Mouse (Mus musculus) brain, embryonic 14.5 days (tissue): Measurements from ENCODE around the gene Sh2b1. TPM values are rescaled to one million over a fixed set of nuclear protein-coding genes. Genes with fewer than 3 reads are reported as not detected.

Experiments
- DNase-seq: peaks from one replicate; pipeline ENCODE4 v3.0.0-alpha.2; 2011; ENCODE audit warnings: low read depth
- CTCF ChIP-seq: fragments of 200-500 bp; IDR thresholded peaks from 2 replicates; pipeline ENCODE4 v1.5.1; 2012; ENCODE audit warnings: inconsistent platforms, mild to moderate bottlenecking, moderate library complexity, borderline replicate concordance; ENCODE audit not compliant: insufficient read depth, insufficient read length; ENCODE audit errors: extremely low read depth
- POLR2A ChIP-seq: fragments of 200-500 bp; IDR thresholded peaks from 2 replicates; pipeline ENCODE4 v1.6.1; 2012; ENCODE audit warnings: mild to moderate bottlenecking, inconsistent platforms, borderline replicate concordance; ENCODE audit not compliant: poor library complexity, insufficient read depth, insufficient read length, severe bottlenecking; ENCODE audit errors: extremely low read depth
- polyA plus RNA-seq: library from polyadenylated mRNA; depleted of rRNA; stranded (reverse); fragments of >200 nt; gene quantifications from 2 replicates; pipeline ENCODE4 v1.2.3, GENCODE M21; 2012

The Sh2b1 gene
- polyA plus RNA-seq, 1 experiment = 83.6 TPM

DNA sequence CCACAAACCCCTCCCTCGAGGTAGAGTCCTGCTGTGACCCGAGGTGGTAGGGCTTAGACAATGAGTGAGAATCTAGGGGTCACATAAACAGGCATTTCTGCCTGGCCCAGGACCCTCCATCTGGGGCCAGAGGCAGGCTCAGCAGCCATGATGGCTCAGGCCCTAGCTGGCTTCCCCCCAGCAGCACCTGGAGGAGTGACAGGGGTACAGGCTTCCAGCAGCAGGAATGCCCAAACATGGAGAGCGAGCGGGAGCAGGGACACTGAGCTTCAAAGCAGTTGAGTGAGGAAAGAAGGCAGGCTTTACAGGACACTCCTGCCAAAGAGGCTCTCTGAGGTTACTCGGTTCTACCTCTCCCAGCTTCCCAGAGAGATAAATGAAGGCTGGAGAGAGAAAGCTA is 10.4 kb downstream of the Sh2b1 start:
- no peak for TF ChIP-seq CTCF
- no peak for TF ChIP-seq POLR2A
- no peak for DNase-seq

DNA sequence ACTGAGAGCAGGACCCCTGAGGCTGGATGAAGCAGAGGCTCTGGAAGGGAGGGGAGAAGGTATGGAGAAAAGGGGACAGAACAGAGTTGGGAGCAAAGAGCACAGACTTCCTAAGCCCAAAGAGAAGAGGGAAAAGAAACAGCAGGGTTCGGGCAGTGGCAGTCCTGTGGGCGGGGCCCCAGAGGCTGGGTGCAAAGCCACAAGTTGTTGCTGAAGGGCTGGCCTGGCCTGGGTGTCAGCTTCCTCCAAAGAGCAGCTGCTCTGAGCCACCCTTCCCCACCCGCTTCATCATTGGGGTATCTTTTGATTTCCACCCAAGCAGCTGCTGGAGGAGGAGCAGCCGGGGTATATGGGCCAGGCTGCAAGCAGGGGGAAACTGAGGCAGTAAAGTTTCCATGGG is 11.1 kb downstream of the Sh2b1 start:
- TF ChIP-seq CTCF = no peak
- TF ChIP-seq POLR2A = no peak
- no peak for DNase-seq

DNA sequence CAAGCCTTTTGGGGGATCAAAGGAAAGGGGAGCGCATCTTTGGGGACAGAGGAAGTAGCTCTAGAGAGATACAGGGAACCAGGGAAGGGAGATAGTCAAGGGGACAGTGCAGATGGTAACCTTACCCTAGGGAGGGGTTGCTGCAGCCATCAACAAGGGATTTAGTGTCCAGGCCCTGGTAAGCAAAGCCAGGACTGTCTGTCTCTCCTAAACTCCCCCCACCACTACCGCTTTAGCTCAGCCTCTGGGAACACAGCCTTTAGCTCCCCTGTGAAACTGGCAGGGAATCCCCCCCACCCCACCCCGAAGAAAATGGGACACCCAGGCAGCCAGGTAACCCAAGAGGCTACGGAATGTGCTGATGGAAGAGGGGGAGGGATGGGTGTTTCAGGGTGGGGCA is 11.7 kb downstream of the Sh2b1 start:
- TF ChIP-seq CTCF (no peak), POLR2A (no peak)
- no peak for DNase-seq

DNA sequence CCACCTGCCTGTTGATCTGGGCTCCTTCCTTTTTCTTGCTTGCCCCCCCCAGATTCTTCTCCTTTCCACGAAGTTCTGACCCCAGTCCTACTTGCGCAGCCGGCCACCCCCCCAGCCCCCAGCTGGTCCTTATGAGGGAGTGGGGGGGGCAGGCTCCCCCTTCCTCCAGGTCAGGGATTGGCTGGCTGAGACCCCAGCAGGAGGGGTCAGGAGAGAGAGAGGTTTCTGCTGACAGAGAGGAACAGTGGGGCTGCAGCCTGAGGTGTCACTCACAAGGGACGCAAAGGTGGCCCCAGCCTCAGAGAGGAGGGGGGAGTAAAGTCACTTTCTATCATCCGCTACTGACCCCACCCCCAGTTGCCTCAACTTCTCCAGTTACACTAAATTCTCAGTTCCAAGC is 12.2 kb downstream of the Sh2b1 start, which contains the start of gene Atp2a1:
TSS of gene Atp2a1 (minus strand) at position 105 of the 400 bp plus-strand sequence.
- TF ChIP-seq POLR2A (no peak), CTCF (no peak)

DNA sequence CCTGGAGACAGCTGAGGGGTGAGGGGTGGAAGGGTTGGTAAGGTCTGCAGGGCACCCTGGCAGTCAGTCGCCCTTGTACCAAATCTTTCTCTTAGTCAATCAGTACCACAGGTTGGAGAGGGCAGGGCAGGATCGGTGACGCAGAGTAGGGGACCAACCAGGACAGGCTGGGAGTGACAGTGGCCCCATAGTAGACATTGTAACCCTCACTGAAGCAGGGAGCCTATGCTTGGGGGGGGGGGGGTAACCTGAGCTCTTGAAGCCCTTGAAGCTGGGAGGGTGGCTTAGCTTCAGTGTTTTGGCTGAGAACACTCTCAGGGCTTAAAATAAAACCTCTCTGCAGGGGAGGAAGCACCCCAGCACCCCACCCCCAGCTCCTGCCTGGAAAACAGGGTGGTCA is 13.6 kb downstream of the Sh2b1 start:
- TF ChIP-seq CTCF = no peak
- TF ChIP-seq POLR2A = no peak
- no peak for DNase-seq

More for the DNA sequence above, 12.2 kb downstream of the Sh2b1 start, which contains the start of gene Atp2a1:
- DNase-seq = no peak

DNA sequence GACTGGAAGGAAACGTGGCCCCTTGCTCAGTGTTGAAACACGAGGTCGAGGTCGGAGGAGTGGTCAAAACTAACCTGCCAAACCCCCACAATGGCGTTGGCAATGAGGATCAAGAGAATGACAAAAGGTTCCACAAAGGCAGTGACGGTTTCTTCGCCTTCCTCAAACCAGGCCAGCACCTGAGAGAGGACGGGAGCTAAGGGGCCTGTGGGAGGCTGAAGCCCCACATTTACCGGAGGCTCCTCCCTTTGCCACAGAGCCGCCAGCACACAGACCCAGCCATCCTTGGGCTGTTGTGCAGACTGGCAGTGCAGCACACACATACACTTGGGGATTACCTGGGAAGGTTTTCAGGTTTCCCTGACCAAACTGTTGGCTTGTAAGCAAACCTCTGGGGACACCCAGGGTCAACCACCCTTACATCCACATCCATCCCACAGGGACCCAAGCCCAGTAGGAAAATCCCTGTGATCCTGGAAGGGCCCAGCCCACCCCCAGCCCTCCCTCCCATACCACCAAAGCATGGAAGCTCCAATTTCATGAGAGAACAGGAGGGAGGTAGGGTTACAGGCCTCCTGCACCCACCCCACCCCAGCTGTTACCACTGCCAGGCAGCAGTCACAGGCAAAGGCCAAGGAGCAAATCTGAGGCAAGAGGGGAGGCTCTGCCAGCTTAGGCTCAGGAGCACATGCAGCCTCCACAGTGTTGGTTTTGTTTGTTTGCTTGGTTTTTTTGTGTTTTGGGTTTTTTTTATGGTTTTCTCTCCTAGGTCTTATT is 14.4 kb downstream of the Sh2b1 start:
- TF ChIP-seq POLR2A (no peak), CTCF (no peak)
- no peak for DNase-seq

DNA sequence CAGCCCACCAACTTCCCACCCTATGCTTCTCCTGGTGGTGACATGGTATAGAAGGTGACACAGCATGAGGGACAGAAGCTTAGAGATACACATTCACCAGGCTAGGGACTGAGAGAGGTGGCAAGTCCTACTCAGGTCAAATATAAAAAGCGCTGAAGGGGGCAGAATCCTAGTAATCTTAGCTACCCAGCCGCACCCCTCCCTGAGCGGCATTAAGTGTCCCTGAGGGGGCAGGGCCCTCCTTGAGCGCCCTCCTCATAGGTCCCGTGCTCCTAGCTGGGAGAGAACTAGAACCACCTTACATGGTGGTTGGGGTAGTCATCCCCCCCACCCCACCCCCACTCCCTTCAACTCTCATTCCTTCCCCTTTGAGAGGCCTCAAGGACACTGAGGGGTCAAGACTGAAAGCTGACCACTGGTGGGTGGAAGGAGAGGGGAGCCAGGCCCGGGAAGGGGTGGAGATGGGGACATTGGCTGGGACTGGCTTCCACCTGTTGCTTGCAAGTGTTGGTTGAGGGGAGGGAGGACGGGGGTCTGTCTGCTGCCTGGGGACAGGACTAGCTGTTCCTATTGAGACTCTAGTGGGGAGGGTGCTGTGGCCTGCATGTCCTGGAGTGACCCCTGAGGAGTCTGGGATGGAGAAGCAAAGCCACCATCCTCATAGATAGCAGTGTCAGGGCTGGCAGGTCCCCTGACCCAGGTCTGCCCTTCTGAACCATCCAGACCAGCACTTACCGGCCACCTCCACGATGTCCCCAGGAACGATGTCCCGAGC is 16.2 kb downstream of the Sh2b1 start:
- TF ChIP-seq CTCF (no peak), POLR2A (no peak)
- DNase-seq = no peak

DNA sequence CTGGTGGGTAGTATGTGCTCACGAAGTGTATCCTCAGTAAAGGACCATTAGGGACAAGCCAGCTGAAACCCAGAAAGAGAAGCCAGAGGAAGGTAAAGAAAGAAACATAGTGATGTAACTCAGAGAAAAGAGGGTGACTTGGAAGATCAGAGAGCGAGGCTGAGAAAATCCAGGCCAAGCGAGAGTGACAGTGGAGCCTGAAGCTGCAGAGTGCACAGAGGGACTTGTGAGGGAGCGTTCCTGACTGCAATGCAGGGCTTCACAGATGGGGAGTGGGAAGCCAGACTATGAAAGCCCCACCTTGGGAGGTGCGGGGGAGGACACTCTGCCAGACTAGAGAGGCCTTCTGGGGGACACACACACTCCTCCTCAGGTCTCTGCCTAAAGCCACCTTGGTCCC is 17.0 kb downstream of the Sh2b1 start:
- TF ChIP-seq POLR2A (no peak), CTCF (no peak)
- no peak for DNase-seq

DNA sequence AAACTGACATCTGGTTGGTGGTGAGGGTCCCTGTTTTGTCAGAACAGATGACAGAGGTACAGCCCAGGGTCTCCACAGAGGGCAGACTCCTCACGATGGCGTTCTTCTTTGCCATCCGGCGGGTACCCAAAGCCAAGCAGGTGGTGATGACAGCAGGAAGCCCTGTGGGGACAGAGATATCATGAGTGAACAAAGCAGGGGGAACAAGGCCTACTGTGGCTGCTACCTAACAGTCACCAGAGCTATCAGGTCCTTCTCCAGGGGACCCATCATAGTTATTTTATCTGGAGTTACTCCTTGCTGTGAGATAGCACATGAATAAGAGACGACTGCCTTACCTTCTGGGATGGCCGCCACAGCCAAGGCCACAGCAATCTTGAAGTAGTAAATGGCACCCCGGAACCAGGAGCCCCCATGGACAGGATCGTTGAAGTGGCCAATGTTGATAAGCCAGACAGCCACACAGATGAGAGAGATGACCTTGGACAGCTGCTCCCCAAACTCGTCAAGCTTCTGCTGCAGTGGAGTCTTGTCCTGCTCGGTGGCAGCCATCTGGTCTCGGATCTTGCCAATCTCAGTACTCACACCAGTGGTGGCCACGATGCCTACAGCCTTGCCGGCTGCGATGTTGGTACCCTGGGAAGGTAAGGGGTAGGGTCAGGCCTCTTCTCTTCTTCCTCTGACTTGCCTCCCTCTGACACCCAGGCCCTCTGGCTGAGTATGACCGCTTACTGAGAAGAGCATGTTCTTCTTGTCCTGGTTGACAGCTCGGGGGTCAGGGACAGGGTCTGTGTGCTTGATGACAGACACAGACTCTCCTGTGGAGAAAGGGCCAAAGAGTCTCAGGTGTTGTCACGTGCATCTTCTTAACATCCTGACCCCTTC is 18.6 kb downstream of the Sh2b1 start:
- no peak for DNase-seq
- TF ChIP-seq POLR2A = no peak
- TF ChIP-seq CTCF = no peak

DNA sequence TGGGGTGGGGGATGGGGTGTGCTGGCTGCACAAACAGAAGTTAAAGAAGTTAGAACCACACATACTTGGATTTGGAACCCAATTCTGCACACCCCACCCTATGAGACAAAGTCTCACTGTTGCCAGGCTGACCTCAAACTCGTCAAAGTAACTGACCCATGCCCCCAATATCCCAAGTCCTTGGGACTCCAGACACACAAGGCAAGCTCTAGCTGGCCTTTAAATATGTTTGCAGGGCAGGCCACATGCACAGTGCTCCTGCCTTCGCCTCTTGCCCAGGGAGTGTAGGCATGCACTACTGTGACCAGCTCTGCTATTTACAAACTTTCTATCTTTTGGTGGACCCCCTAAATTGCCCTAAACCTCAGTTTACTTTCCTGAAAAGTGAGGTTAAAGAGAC is 20.0 kb downstream of the Sh2b1 start:
- no peak for DNase-seq
- TF ChIP-seq CTCF (no peak), POLR2A (no peak)

DNA sequence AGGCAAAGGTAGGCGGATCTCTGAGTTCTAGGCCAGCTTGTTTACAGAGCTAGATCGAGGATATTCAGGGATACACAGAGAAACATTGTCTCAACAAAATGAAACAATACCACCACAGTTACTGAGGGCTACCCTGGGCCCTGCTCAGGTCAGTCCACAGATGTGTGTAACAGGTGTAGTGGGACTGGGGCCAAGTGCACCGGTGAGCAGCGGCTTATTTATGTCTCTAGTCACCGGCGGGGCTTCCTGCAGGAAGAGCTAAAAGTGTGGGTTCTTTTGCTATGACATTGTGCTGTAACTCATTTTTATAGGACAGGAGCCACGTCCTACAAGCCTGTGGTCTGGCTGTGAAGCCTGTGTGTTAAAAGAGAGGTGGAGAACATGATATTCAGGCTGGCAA is 21.4 kb downstream of the Sh2b1 start:
- no peak for DNase-seq
- TF ChIP-seq CTCF (no peak), POLR2A (no peak)
